Mouse (Mus musculus) heart, adult 2 months (tissue): Measurements from ENCODE around the gene Ceacam15.

Experiments used
- CTCF ChIP-seq: fragments of 200-600 bp; IDR thresholded peaks from 2 replicates; pipeline ENCODE4 v1.8.1; 2022; ENCODE audit warnings: antibody characterized with exemption, mild to moderate bottlenecking, moderate library complexity
- POLR2A ChIP-seq: fragments of 200-500 bp; IDR thresholded peaks from 2 replicates; pipeline ENCODE4 v1.6.1; 2011; ENCODE audit warnings: mild to moderate bottlenecking, low read depth, low read length, control low read depth; ENCODE audit not compliant: insufficient read depth

DNA sequence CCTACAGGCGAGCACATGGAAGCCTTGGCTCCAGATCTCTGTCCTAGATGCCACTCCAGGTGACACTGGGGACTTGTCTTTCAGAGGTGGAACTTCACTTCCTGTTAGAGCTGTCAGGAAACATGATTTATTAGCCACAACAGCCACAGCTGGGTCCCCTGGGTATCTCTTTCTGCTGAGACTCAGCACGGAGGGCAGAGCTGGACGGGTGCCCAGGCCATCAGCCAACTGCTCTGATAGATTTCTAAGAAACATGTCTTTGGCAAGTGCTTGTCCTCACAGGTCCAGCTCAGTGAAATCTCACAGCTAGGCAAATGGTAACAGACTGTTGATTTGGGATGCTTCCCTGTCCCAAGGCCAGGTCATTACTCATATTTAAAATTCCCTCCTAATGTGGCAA lies 36.5 kb downstream of the Ceacam15 start:
- TF ChIP-seq CTCF = no peak
- no peak for TF ChIP-seq POLR2A
